Mouse (Mus musculus) embryonic facial prominence, embryonic 13.5 days (tissue): Measurements from ENCODE around the gene Rec8. TPM values are rescaled to one million over a fixed set of nuclear protein-coding genes. Genes with fewer than 3 reads are reported as not detected.

Experiments
- ATAC-seq: fragments of 200-750 bp; cut with Nextera tagmentation; 2 replicates; pipeline ENCODE4 v1.8.0; 2017; ENCODE audit warnings: low read depth; ENCODE audit not compliant: insufficient number of reproducible peaks, insufficient read depth, low FRiP score, low TSS enrichment
- H3K27ac ChIP-seq: fragments of 300-500 bp; sonication (generic); 2 replicates; pipeline ENCODE4 v1.5.1; 2015; ENCODE audit warnings: moderate library complexity, mild to moderate bottlenecking, inconsistent platforms
- H3K27me3 ChIP-seq: fragments of 300-500 bp; sonication (generic); 2 replicates; pipeline ENCODE4 v1.6.1; 2015; ENCODE audit warnings: mild to moderate bottlenecking, inconsistent platforms
- H3K36me3 ChIP-seq: fragments of 300-500 bp; sonication (generic); 2 replicates; pipeline ENCODE4 v1.6.1; 2015; ENCODE audit warnings: mild to moderate bottlenecking, inconsistent platforms
- H3K4me1 ChIP-seq: fragments of 300-500 bp; sonication (generic); 2 replicates; pipeline ENCODE4 v1.6.1; 2015; ENCODE audit warnings: inconsistent platforms
- H3K4me2 ChIP-seq: fragments of 300-500 bp; sonication (generic); 2 replicates; pipeline ENCODE4 v1.6.1; 2015; ENCODE audit warnings: moderate library complexity, mild to moderate bottlenecking, inconsistent platforms
- H3K4me3 ChIP-seq: fragments of 300-500 bp; sonication (generic); 2 replicates; pipeline ENCODE4 v1.5.1; 2015; ENCODE audit warnings: mild to moderate bottlenecking, inconsistent platforms
- H3K9ac ChIP-seq: fragments of 300-500 bp; sonication (generic); 2 replicates; pipeline ENCODE4 v1.6.1; 2015; ENCODE audit warnings: mild to moderate bottlenecking, inconsistent platforms
- H3K9me3 ChIP-seq: fragments of 300-500 bp; sonication (generic); 2 replicates; pipeline ENCODE4 v1.6.1; 2016; ENCODE audit warnings: inconsistent platforms
- WGBS: fragments of 180-500 bp; shearing (Covaris S2); methylation state at CpG from one replicate; pipeline ENCODE4 v1.1.7; 2015; ENCODE audit warnings: mixed read lengths; 5-methylcytosine and 5-hydroxymethylcytosine counted together
- polyA plus RNA-seq: library from polyadenylated mRNA; unstranded; fragments of >200 nt; fragmentation: Nextera tagmentation; extraction: Ambion mirVana; gene quantifications from 2 replicates; pipeline ENCODE4 v1.2.1, GENCODE M21; 2015

Rec8 gene
- polyA plus RNA-seq, 1 experiment from 2014 or later = 2.0 TPM

DNA sequence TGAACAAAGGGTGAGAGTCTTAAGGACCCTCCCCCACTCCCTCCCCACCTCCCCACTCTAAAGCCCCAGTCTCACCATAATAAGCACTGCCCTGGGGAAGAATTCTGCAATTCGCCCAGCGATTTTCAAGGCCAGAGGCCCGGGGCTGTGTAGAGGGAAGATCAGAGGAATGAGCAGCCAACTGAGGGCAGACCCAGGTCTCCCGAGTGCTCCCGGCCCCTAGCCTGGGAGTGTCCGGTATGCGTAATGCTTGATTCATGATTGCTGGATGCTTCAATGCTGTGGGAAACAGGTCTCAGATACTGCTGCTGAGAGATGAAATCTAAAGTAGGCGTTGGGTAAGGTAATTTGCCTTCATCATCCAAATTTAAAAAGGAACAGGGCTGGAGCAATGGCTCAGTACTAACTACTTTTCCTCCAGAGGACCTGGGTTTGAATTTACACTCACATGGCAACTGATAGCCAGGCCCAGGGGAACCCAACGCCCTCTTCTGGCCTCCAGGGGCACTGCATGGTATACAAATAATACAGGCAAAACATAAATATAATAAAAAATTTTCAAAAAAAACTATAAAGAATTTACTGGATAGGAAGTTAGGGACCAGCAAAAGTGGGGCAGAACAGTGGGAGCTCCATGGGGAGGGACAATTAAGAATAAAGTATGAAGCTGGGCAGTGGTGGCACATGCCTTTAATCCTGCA is 35.7 kb upstream of the Rec8 start:
- H3K27ac ChIP-seq = no peak overlapping the region
- H3K4me1 ChIP-seq = peaks cover 24% of the 10 kb centered on the region
- 68% methylated on average over 9 of the region's 9 CpGs for WGBS
- H3K27me3 ChIP-seq = peaks cover 9% of the 10 kb centered on the region; the same call in 1 of the 2 replicates
- no peak overlapping the region for H3K9ac ChIP-seq
- no peak overlapping the region for H3K4me3 ChIP-seq
- H3K36me3 ChIP-seq = peaks cover 28% of the 10 kb centered on the region
- ATAC-seq = no peak
- no peaks in the 10 kb centered on the region for H3K9me3 ChIP-seq
- H3K4me2 ChIP-seq = no peak overlapping the region

DNA sequence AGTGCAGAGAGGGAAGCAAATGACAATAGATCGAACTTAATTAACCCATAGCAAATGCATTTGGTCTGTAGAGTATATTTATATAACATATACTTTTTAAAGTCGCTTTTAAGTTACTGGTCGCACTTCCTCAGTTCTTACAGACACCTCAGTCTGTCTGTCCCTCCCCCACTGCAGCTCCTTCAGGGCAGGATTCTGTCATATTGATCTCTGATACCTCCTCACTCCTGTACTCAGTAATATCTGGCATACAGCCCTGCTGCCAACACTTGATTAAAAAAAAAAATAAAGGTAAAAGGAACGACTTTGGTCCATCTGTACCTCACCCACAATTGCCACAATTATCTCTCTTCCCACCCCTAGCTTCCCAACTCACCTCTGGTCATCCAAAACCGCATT is 33.5 kb upstream of the Rec8 start:
- Histone ChIP-seq H3K4me2 (peak overlapping the region; percentile 87), H3K9me3 (no peaks in the 10 kb centered on the region), H3K4me1 (peaks cover 16% of the 10 kb centered on the region), H3K9ac (peak overlapping the region; percentile 74), H3K36me3 (peaks cover 49% of the 10 kb centered on the region), H3K27me3 (peaks cover 9% of the 10 kb centered on the region; the same call in 1 of the 2 replicates), H3K4me3 (peak overlapping the region; percentile 52), H3K27ac (no peak overlapping the region)
- no peak for ATAC-seq
- 36% methylated on average over 5 of the region's 5 CpGs for WGBS

DNA sequence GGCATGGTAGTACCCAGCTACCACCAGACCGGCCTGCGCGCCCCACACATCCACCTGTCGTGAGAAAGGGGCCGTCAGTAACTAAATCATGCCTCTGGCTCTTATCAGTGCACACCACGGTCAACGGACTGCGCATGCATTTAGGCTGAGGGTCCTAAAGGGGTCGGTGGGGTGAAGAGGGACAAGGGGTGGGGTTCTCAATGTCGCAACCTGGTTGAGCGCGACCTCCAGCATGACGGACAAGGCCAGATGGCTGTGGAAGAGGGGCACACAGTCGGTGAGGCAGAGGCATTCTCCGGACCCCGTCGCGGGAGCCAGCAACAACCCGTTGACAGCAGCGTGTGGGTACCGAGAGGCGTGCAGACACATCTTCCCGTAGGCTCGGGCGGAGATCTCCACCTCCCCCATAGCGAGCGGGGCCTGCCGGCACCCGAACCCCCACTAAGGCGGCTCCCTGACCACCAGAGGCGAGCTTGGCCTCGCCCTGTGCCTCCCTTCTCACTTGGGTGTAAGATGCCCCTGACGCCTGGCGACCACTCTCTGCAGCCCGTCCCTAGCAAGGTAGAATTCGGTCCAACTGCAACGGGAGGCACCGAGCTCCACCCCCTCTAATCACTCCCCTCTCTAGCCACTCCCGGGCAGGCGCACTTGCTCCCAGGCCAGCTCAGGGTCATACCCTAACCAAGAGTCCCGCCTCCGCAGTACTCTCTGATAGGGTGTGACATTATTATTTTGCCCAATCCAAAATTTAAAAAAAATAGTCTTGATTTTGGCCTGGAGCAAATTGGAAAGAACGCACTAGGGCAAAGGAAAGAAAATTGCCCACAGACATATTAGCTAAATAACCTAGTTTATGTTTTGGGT is 32.9 kb upstream of the Rec8 start, which contains the start of gene Emc9:
TSS of gene Emc9 (minus strand) at position 601 of the 864 bp plus-strand sequence.
- Histone ChIP-seq H3K4me2 (peak within 1 kb of the TSS; percentile 87), H3K9ac (peak within 1 kb of the TSS; percentile 74), H3K4me3 (peak within 1 kb of the TSS; percentile 52), H3K36me3 (peaks cover 48% of the 10 kb centered on the region), H3K27ac (no peak within 1 kb of the TSS), H3K27me3 (peaks cover 9% of the 10 kb centered on the region; the same call in 1 of the 2 replicates), H3K9me3 (no peaks in the 10 kb centered on the region), H3K4me1 (peaks cover 21% of the 10 kb centered on the region)
- 0 out of 2 replicates have a peak, but pooled peaks have one; percentile 65 for ATAC-seq
- 2% methylated on average over 43 of the region's 43 CpGs for WGBS

- Histone ChIP-seq H3K27ac (no peak overlapping the region), H3K27me3 (peaks cover 9% of the 10 kb centered on the region; the same call in 1 of the 2 replicates), H3K9me3 (no peaks in the 10 kb centered on the region), H3K4me2 (peak overlapping the region; percentile 87), H3K36me3 (peaks cover 42% of the 10 kb centered on the region), H3K4me1 (peaks cover 27% of the 10 kb centered on the region), H3K9ac (no peak overlapping the region), H3K4me3 (peak overlapping the region; percentile 52)
- ATAC-seq = no peak
- WGBS = 52% methylated on average over 6 of the region's 6 CpGs
These were observed 32.3 kb upstream of the Rec8 start for GRCm38 (mm10) chr14:55585566-55585960.

DNA sequence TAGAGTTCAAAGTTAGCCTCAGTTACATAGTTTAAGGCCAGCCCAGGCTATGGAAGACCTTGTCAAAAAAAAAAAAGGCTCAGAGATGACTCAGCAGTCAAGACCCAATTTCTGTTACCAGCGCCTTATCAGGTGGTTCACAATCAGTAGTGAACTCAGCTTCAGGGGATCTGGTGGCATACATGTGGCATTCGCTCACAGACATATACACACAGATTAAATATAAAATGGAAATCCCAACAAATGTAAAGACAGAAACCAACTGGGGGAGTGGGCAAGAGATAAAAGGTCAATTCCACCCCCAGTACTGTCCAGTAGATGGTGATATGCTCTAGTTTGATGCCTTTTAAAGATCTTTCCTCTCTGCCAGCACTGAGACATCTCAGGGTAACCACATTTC is 31.7 kb upstream of the Rec8 start:
- no peak for ATAC-seq
- peaks cover 9% of the 10 kb centered on the region; the same call in 1 of the 2 replicates for H3K27me3 ChIP-seq
- no peak overlapping the region for H3K4me3 ChIP-seq
- no peak overlapping the region for H3K9ac ChIP-seq
- H3K9me3 ChIP-seq = no peaks in the 10 kb centered on the region
- 94% methylated on average over 2 of the region's 2 CpGs for WGBS
- peaks cover 27% of the 10 kb centered on the region for H3K4me1 ChIP-seq
- H3K36me3 ChIP-seq = peaks cover 36% of the 10 kb centered on the region
- no peak overlapping the region for H3K4me2 ChIP-seq
- no peak overlapping the region for H3K27ac ChIP-seq

DNA sequence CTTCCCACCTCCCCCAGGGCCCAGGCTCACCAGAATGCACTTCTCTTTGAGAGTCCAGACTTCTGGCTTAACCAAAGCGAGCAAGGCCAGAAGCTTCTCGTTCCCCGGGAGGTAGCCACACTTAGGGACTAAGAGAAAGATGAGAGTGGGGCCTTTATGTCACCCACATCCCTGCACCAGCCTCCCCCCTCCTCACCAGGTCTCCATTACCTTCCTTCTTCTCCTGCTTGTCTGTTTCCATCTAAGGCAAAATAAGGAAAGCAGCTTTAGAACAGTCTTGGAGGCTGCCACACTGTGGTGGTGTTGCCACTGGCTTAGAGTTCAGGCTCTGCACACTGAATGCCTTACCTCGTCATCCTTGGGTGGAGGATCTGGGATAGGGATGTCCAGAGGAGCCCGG is 28.6 kb upstream of the Rec8 start:
- Histone ChIP-seq H3K4me1 (peaks cover 42% of the 10 kb centered on the region), H3K4me3 (no peak overlapping the region), H3K36me3 (peaks cover 33% of the 10 kb centered on the region), H3K27me3 (peaks cover 7% of the 10 kb centered on the region; the same call in 1 of the 2 replicates), H3K9me3 (no peaks in the 10 kb centered on the region), H3K4me2 (no peak overlapping the region), H3K9ac (peak overlapping the region; percentile 27; the same call in 1 of the 2 replicates), H3K27ac (no peak overlapping the region)
- 98% methylated on average over 5 of the region's 5 CpGs for WGBS
- no peak for ATAC-seq

GRCm38 (mm10) chr14:55589771-55590448 is 27.9 kb upstream of the Rec8 start:
- H3K9ac ChIP-seq = peak overlapping the region; percentile 92
- peaks cover 38% of the 10 kb centered on the region for H3K36me3 ChIP-seq
- H3K4me1 ChIP-seq = peaks cover 36% of the 10 kb centered on the region
- H3K27ac ChIP-seq = peak overlapping the region; percentile 96
- H3K4me3 ChIP-seq = peak overlapping the region; percentile 92
- 0 out of 2 replicates have a peak, but pooled peaks cover under 1% of the 10 kb centered on the region for H3K27me3 ChIP-seq
- 84% methylated on average over 11 of the region's 11 CpGs for WGBS
- peak overlapping the region; percentile 97 for H3K4me2 ChIP-seq
- ATAC-seq = no peak
- no peaks in the 10 kb centered on the region for H3K9me3 ChIP-seq

GRCm38 (mm10) chr14:55590748-55591330 is 27.0 kb upstream of the Rec8 start, which contains the start of gene Psme2:
Gene Psme2, minus strand, starts transcription at chr14:55591113.
- Histone ChIP-seq H3K36me3 (peaks cover 47% of the 10 kb centered on the region), H3K27ac (peak within 1 kb of the TSS; percentile 96), H3K4me3 (peak within 1 kb of the TSS; percentile 92), H3K9ac (peak within 1 kb of the TSS; percentile 92), H3K4me1 (peaks cover 28% of the 10 kb centered on the region), H3K9me3 (no peaks in the 10 kb centered on the region), H3K4me2 (peak within 1 kb of the TSS; percentile 97), H3K27me3 (no peaks in the 10 kb centered on the region)
- WGBS = under 1% methylated on average over 22 of the region's 22 CpGs
- ATAC-seq = peak; percentile 95

DNA sequence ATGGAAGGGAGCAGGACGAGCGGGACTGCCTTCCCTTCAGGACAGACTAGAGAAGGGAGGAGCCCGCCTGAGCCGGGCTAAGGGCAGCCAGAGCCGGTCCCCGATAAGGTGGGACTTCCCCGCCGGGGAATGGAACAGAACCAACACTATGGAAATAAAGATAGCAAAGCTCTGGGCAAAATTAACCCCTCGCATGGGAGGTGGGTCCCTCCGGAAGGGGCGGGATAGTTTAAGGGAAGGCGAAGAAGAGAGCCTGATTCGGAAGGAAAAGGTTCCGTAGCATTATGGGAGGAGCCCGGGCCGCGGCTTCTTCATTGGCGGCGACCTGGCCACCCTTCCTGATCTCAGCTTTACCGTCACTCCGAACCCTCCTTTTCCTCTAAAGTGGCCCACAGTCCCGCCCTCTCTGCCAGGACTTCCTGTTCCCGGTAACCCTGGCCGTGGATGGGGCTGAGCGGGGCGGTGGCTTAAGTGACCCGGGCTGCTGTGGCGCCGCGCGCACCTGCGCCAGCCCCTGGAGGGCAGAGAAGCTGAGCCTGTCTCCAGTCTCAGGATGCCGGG is 26.4 kb upstream of the Rec8 start, which contains the start of gene Rnf31:
TSS of gene Rnf31 (plus strand) at position 378 of the 561 bp plus-strand sequence.
- under 1% methylated on average over 33 of the region's 33 CpGs for WGBS
- Histone ChIP-seq H3K27me3 (no peaks in the 10 kb centered on the region), H3K4me2 (peak within 1 kb of the TSS; percentile 97), H3K36me3 (peaks cover 53% of the 10 kb centered on the region), H3K4me3 (peak within 1 kb of the TSS; percentile 92), H3K27ac (peak within 1 kb of the TSS; percentile 96), H3K4me1 (peaks cover 28% of the 10 kb centered on the region), H3K9me3 (no peaks in the 10 kb centered on the region), H3K9ac (peak within 1 kb of the TSS; percentile 92)
- peak; percentile 85 for ATAC-seq

- Histone ChIP-seq H3K4me2 (peak overlapping the region; percentile 97), H3K9ac (peak overlapping the region; percentile 92), H3K27me3 (no peaks in the 10 kb centered on the region), H3K27ac (peak overlapping the region; percentile 96; the same call in 1 of the 2 replicates), H3K9me3 (no peaks in the 10 kb centered on the region), H3K4me1 (peaks cover 28% of the 10 kb centered on the region), H3K36me3 (peaks cover 57% of the 10 kb centered on the region), H3K4me3 (peak overlapping the region; percentile 92)
- no peak for ATAC-seq
- WGBS = 3% methylated on average over 16 of the region's 16 CpGs
These were observed 25.6 kb upstream of the Rec8 start for GRCm38 (mm10) chr14:55592226-55592625.
